Mouse (Mus musculus): ENCODE measurements around the gene Prx. TPM values are rescaled to one million over a fixed set of nuclear protein-coding genes. Genes with fewer than 3 reads are reported as not detected.
"Not testable (repeated sequence)": the region's sequence is repeated elsewhere in the genome, so short reads cannot be mapped to it uniquely, and the experiment has no call there.

The Prx gene
- total and polyA plus RNA-seq, 3 experiments, result 0.17 to 0.41 (median 0.21) TPM

DNA sequence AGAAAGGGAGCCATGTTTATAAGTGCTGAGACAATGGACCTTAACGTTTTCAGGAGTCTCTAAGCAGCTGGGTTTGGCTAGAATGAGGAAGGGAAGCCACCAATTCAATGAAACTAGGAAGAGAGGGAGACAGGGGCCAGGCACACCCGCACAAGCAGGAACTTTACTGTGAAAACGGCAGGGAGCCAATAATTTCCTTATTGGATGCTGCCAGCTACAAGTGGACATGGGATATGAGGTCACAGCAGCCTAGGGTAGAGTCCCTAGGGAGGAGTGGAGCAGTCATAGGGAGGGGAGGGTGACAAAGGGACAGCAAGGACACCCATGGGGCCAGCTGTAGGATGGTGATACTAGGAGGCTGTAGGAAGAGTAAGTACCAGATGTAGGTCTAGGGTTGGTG, 6.1 kb upstream of the Prx start:
- Histone ChIP-seq H3K9ac (ENCODE audit: insufficient read depth, low read depth) (no peak overlapping the region), H3K27ac (ENCODE audit: insufficient read depth, low read depth) (no peak overlapping the region), H3K4me2 (ENCODE audit: insufficient read depth, low read depth, poor library complexity, severe bottlenecking) (no peak overlapping the region), H3K27me3 (replicated peaks) (no peaks in the 10 kb centered on the region), H3K4me1 (ENCODE audit: control insufficient read depth in 1 of 2, insufficient read depth in 2 of 2) (peaks cover 0 to 30% of the 10 kb centered on the region in 2 experiments), H3K4me3 (replicated peaks in 1 of 3; ENCODE audit: low read depth in 2 of 3, low read length in 2 of 3, poor library complexity in 1 of 3) (no peak overlapping the region), H3K36me3 (replicated peaks in 1 of 2; ENCODE audit: control insufficient read depth in 1 of 2, insufficient read depth in 1 of 2, low read length in 1 of 2) (peaks cover 0 to 10% of the 10 kb centered on the region in 2 experiments), H3K79me2 (replicated peaks; ENCODE audit: control insufficient read depth, extremely low read depth, insufficient read depth, poor library complexity, severe bottlenecking) (no peaks in the 10 kb centered on the region), H3K9me3 (replicated peaks; ENCODE audit: low read length) (no peaks in the 10 kb centered on the region)
- no peak for DNase-seq (ENCODE audit: extremely low read depth)
- dilution Hi-C loops (cut with MboI; ENCODE audit: extremely low pct_ligation_motif_present, extremely low pct_unique_long_range_greater_than_20kb, low sequenced_read_pairs), result no loop called here
- TF ChIP-seq ZC3H11A (IDR thresholded peaks at IDR 0.05; ENCODE audit: low read depth, low read length) (no peak), HCFC1 (IDR thresholded peaks at IDR 0.05; ENCODE audit: low read depth, low read length) (no peak), CTCF (conservative IDR thresholded peaks at IDR 0.05 in 1 of 2, IDR thresholded peaks at IDR 0.05 in 1 of 2; ENCODE audit: low read depth in 2 of 2, low read length in 2 of 2) (no peak), PAX5 (IDR thresholded peaks at IDR 0.05; ENCODE audit: low read length) (no peak), ZNF384 (IDR thresholded peaks at IDR 0.05; ENCODE audit: low read depth, low read length) (no peak), JUND (conservative IDR thresholded peaks at IDR 0.05; ENCODE audit: low read depth, low read length) (no peak), MAZ (IDR thresholded peaks at IDR 0.05; ENCODE audit: low read depth, low read length) (no peak)
- in situ Hi-C loops (cut with MboI; ENCODE audit: low pct_ligation_motif_present, low pct_unique_long_range_greater_than_20kb, low sequenced_read_pairs), result no loop called here

DNA sequence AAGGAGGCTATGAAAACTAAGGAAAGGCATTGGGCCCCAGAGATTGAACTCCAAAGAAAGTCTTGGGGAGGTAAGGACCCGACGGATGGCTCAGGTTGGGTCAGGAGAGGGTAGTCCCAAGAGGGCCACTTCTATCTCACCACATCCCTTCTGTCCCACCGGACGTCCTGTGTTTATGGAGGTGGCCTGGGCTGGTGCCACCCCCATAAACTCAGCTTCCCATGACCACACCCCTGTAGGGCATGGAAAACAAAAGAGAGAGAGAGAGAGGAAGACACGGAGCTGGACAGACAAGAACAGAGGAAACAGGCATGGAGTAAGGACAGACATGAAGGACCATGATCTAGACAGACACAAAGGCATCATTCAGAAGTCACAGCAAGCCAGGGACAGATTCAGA, 5.7 kb upstream of the Prx start:
- peaks cover 1 to 25% of the 10 kb centered on the region in 2 experiments for H3K4me1 ChIP-seq (ENCODE audit: control insufficient read depth in 1 of 2, insufficient read depth in 2 of 2)
- no peak overlapping the region for H3K4me3 ChIP-seq (replicated peaks in 1 of 3; ENCODE audit: low read depth in 2 of 3, low read length in 2 of 3, poor library complexity in 1 of 3)
- dilution Hi-C loops (cut with MboI; ENCODE audit: extremely low pct_ligation_motif_present, extremely low pct_unique_long_range_greater_than_20kb, low sequenced_read_pairs), result no loop called here
- H3K27me3 ChIP-seq (replicated peaks), result no peaks in the 10 kb centered on the region
- no peak overlapping the region for H3K4me2 ChIP-seq (ENCODE audit: insufficient read depth, low read depth, poor library complexity, severe bottlenecking)
- H3K27ac ChIP-seq (ENCODE audit: insufficient read depth, low read depth), result no peak overlapping the region
- TF ChIP-seq CHD1 (IDR thresholded peaks at IDR 0.05; ENCODE audit: low read depth, low read length), result no peak
- H3K9me3 ChIP-seq (replicated peaks; ENCODE audit: low read length), result no peaks in the 10 kb centered on the region
- no peaks in the 10 kb centered on the region for H3K79me2 ChIP-seq (replicated peaks; ENCODE audit: control insufficient read depth, extremely low read depth, insufficient read depth, poor library complexity, severe bottlenecking)
- peaks cover 0 to 10% of the 10 kb centered on the region in 2 experiments for H3K36me3 ChIP-seq (replicated peaks in 1 of 2; ENCODE audit: control insufficient read depth in 1 of 2, insufficient read depth in 1 of 2, low read length in 1 of 2)
- no peak for DNase-seq (ENCODE audit: extremely low read depth)
- no peak overlapping the region for H3K9ac ChIP-seq (ENCODE audit: insufficient read depth, low read depth)
- in situ Hi-C loops (cut with MboI; ENCODE audit: low pct_ligation_motif_present, low pct_unique_long_range_greater_than_20kb, low sequenced_read_pairs), result no loop called here

DNA sequence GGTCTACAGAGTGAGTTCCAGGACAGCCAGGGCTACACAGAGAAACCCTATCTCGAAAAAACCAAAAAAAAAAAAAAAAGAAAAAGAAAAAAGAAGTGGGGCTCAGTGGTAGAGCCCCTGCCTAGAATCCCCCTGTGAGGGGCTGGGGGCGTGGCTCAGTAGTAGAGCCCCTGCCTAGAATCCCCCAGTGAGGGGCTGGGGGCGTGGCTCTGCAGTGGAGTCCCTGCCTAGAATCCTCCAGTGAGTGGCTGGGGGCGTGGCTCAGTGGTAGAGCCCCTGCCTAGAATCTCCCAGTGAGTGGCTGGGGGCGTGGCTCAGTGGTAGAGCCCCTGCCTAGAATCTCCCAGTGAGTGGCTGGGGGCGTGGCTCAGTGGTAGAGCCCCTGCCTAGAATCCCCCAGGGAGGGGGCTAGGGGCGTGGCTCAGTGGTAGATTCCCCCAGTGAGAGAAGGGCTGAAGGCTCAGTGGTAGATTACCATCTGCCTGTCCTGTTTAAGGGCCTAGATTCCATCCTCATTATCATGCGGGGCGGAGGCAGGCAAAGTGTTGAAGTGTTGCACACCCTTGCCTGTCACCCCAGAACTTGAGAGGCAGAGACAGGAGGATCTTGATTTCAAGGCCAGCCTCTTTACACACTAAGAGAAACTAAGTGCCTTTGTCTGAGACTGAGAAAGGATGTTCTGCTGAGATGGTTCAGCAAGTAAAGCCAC, 4.3 kb upstream of the Prx start:
- in situ Hi-C loops (cut with MboI; ENCODE audit: low pct_ligation_motif_present, low pct_unique_long_range_greater_than_20kb, low sequenced_read_pairs), result loop anchor here (5.0 kb wide), 1 partner anchor 58 kb away; no protein-coding TSS in a partner anchor
- H3K9ac ChIP-seq (ENCODE audit: insufficient read depth, low read depth); H3K4me2 ChIP-seq (ENCODE audit: insufficient read depth, low read depth, poor library complexity, severe bottlenecking); H3K9me3 ChIP-seq (replicated peaks; ENCODE audit: low read length); DNase-seq (ENCODE audit: extremely low read depth); H3K79me2 ChIP-seq (replicated peaks; ENCODE audit: control insufficient read depth, extremely low read depth, insufficient read depth, poor library complexity, severe bottlenecking); H3K27ac ChIP-seq (ENCODE audit: insufficient read depth, low read depth); dilution Hi-C loops (cut with MboI; ENCODE audit: extremely low pct_ligation_motif_present, extremely low pct_unique_long_range_greater_than_20kb, low sequenced_read_pairs); H3K27me3 ChIP-seq (replicated peaks); H3K4me3 ChIP-seq (replicated peaks in 1 of 3; ENCODE audit: low read depth in 2 of 3, low read length in 2 of 3, poor library complexity in 1 of 3); H3K36me3 ChIP-seq (replicated peaks in 1 of 2; ENCODE audit: control insufficient read depth in 1 of 2, insufficient read depth in 1 of 2, low read length in 1 of 2): not testable (repeated sequence)
- H3K4me1 ChIP-seq (ENCODE audit: control insufficient read depth in 1 of 2, insufficient read depth in 2 of 2), result peaks cover 2 to 22% of the 10 kb centered on the region in 2 experiments
